Mouse (Mus musculus): ENCODE data around the gene D430019H16Rik.

DNA sequence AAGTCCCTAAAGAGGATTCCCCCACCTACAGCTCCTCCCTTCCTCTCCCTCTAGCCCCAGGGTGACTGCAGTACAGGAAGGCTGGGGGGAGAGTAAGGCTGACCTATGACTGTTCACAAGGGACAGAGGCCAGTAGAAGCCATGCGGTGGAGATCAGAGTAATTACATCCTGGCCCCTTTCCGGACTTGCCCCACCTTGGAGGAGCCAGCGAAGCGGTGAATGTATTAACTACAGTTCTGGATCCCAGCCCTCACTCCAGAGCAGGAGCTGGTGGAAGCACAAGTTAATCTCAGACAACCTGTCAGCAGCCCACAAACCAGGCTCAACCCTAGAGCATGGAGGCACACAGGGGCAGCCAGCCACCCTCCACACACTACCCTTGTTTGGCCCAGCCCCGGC lies 47.3 kb downstream of the D430019H16Rik start:
- TF ChIP-seq CTCF (IDR thresholded peaks at IDR 0.05; ENCODE audit: low read depth, low read length) (no peak), TAL1 (conservative IDR thresholded peaks at IDR 0.05; ENCODE audit: low read depth, low read length) (no peak), POLR2AphosphoS5 (IDR thresholded peaks at IDR 0.05; ENCODE audit: insufficient replicate concordance, low read depth, low read length) (no peak), GATA1 (IDR thresholded peaks at IDR 0.05; ENCODE audit: borderline replicate concordance, low read length) (no peak), GATA2 (IDR thresholded peaks at IDR 0.05; ENCODE audit: borderline replicate concordance, low read depth, low read length) (no peak)
